Mouse (Mus musculus) intestine, postnatal 0 days (tissue): Measurements from ENCODE around the gene Zfp423. TPM values are rescaled to one million over a fixed set of nuclear protein-coding genes. Genes with fewer than 3 reads are reported as not detected.

Experiments
- ATAC-seq: fragments of 200-750 bp; cut with Nextera tagmentation; 2 replicates; pipeline ENCODE4 v1.8.0; 2017; ENCODE audit warnings: mild to moderate bottlenecking, moderate TSS enrichment, moderate library complexity
- H3K27ac ChIP-seq: fragments of 300-500 bp; sonication (generic); 2 replicates; pipeline ENCODE4 v1.5.1; 2014; ENCODE audit warnings: mild to moderate bottlenecking, low read depth, low read length, moderate library complexity
- H3K27me3 ChIP-seq: fragments of 300-500 bp; sonication (generic); replicated peaks from 2 replicates; pipeline ENCODE4 v1.6.1; 2014; ENCODE audit warnings: low read length, mixed read lengths; ENCODE audit not compliant: control insufficient read depth, insufficient read depth
- H3K36me3 ChIP-seq: fragments of 300-500 bp; sonication (generic); 2 replicates; pipeline ENCODE4 v1.6.1; 2014; ENCODE audit warnings: mild to moderate bottlenecking, moderate library complexity; ENCODE audit not compliant: control insufficient read depth, insufficient read depth
- H3K4me1 ChIP-seq: fragments of 300-500 bp; sonication (generic); replicated peaks from 2 replicates; pipeline ENCODE4 v1.6.1; 2014; ENCODE audit warnings: antibody characterized with exemption, low read length, mixed read lengths; ENCODE audit not compliant: control insufficient read depth, insufficient read depth
- H3K4me2 ChIP-seq: fragments of 300-500 bp; sonication (generic); replicated peaks from 2 replicates; pipeline ENCODE4 v1.6.1; 2014; ENCODE audit warnings: low read depth, mild to moderate bottlenecking, moderate library complexity
- H3K4me3 ChIP-seq: fragments of 300-500 bp; sonication (generic); 2 replicates; pipeline ENCODE4 v1.5.1; 2014; ENCODE audit warnings: low read depth, low read length
- H3K9ac ChIP-seq: fragments of 300-500 bp; sonication (generic); 2 replicates; pipeline ENCODE4 v1.6.1; 2014; ENCODE audit warnings: mild to moderate bottlenecking, low read depth, low read length
- H3K9me3 ChIP-seq: fragments of 300-500 bp; sonication (generic); 2 replicates; pipeline ENCODE4 v1.6.1; 2016; ENCODE audit warnings: mixed run types; ENCODE audit not compliant: control insufficient read depth
- CTCF ChIP-seq: sonication (generic); IDR thresholded peaks from 2 replicates; pipeline ENCODE4 v1.5.1; 2016; ENCODE audit warnings: low read depth, mild to moderate bottlenecking, control low read depth, antibody characterized with exemption, moderate library complexity
- WGBS: fragments of 180-500 bp; shearing (Covaris S2); extraction: QIAGEN DNeasy Blood & Tissue Kit; methylation state at CpG from one replicate; pipeline ENCODE4 v1.1.7; 2014; 5-methylcytosine and 5-hydroxymethylcytosine counted together
- polyA plus RNA-seq: library from polyadenylated mRNA; unstranded; fragments of >200 nt; fragmentation: Nextera tagmentation; extraction: Ambion mirVana; gene quantifications from 2 replicates; pipeline ENCODE4 v1.2.1, GENCODE M21; 2015

Gene Zfp423
- polyA plus RNA-seq, 1 experiment from 2014 or later = 1.6 TPM

DNA sequence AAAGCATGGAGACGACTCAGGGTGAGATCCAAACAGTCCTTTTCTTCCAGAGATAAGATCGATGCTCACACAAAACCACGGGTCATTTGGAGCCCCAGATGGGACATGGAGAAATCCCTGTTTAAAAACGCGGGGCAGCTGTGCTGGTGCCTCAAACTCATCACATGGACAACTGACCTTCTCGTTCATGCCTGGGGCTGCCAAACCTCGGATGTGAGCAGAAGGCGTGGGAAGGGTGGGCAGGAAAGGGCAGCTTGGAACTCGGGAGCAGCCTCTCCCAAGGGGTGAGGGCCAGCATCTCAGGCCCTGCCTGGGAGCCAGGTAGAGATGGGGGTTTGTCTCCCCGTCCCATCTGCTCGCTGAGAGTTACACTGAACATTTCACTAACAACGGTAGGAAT is 146.7 kb downstream of the Zfp423 start:
- no peaks in the 10 kb centered on the region for H3K27me3 ChIP-seq
- H3K4me3 ChIP-seq = no peak overlapping the region
- TF ChIP-seq CTCF = no peak
- no peaks in the 10 kb centered on the region for H3K9me3 ChIP-seq
- H3K27ac ChIP-seq = no peak overlapping the region
- 70% methylated on average over 12 of the region's 12 CpGs for WGBS
- H3K4me2 ChIP-seq = no peak overlapping the region
- no peaks in the 10 kb centered on the region for H3K36me3 ChIP-seq
- ATAC-seq = no peak
- no peaks in the 10 kb centered on the region for H3K4me1 ChIP-seq
- no peak overlapping the region for H3K9ac ChIP-seq

DNA sequence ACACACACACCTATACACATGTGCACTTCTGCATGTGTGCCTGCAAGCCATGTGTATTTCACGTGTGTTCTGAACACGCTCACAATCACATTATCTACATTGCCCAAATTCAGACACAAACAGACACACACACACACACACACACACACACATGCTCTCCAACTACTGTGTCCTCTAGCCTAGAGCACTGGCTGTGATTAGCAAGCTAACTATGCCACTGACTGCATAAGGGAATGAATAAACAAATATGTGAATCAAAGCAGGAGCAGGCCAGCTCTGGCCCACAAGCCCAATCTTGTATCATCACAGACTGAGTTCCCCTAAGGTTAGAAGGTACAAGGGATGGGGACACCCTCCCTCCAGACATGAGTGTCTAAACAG is 147.3 kb downstream of the Zfp423 start:
- H3K4me2 ChIP-seq = no peak overlapping the region
- ATAC-seq = no peak
- no peak for TF ChIP-seq CTCF
- no peaks in the 10 kb centered on the region for H3K4me1 ChIP-seq
- H3K27me3 ChIP-seq = no peaks in the 10 kb centered on the region
- no peak overlapping the region for H3K27ac ChIP-seq
- no peak overlapping the region for H3K4me3 ChIP-seq
- no peaks in the 10 kb centered on the region for H3K36me3 ChIP-seq
- no peak overlapping the region for H3K9ac ChIP-seq
- H3K9me3 ChIP-seq = no peaks in the 10 kb centered on the region
- 83% methylated on average over 2 of the region's 2 CpGs for WGBS

DNA sequence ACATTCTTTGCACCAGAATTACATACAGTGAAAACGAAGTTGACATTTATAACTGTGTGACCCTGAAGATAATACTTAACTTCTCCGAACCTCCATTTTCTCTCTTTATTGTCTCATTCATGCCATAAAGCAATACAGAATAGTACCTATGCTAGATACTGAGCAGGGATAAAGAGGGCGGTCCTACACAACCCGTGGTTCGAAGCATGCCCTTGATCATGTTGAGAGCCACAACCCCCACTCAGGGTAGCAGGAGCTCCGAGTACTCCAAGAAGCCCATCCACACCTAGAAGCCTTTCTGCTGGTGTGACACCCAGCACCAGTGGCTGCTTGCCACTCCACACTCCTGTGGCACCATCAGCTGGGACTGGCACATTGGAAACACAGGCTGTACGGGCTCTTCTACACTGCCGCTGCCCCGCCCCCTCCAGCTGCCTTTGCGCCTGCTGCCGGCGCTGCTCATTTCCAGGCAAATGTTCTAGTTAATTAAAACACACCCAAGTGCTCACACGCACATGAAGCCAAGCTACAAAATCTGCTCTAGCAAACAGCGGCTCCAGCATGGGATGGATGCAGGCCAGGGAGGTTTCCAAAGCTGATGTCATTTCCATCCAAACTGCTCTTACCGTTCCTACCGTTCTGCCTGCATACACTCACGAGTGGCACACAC is 147.9 kb downstream of the Zfp423 start:
- H3K4me1 ChIP-seq = no peaks in the 10 kb centered on the region
- 53% methylated on average over 17 of the region's 17 CpGs for WGBS
- no peak for TF ChIP-seq CTCF
- H3K4me2 ChIP-seq = no peak overlapping the region
- no peaks in the 10 kb centered on the region for H3K27me3 ChIP-seq
- no peak overlapping the region for H3K9ac ChIP-seq
- H3K36me3 ChIP-seq = no peaks in the 10 kb centered on the region
- no peak overlapping the region for H3K27ac ChIP-seq
- H3K9me3 ChIP-seq = no peaks in the 10 kb centered on the region
- no peak overlapping the region for H3K4me3 ChIP-seq
- ATAC-seq = no peak

DNA sequence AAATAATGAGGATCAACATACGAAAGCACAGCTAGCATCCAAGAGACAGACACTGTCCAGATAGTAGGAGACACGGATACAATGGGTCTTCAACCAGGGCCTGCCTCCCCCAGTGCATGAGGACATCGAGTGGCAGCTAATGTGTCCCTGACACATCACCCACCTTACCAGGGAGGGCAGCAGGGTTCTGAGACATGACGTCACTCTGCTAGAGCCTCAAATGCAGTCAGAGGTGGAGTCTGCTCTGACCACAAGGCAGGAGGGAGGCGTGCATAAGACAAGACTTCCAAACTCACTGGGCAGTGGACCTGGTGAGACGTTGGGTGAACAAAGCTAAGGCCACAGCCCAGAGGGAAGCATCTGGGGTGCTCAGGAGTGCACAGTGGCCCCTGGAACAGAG is 148.6 kb downstream of the Zfp423 start:
- no peak for TF ChIP-seq CTCF
- H3K27ac ChIP-seq = no peak overlapping the region
- no peak overlapping the region for H3K4me3 ChIP-seq
- 64% methylated on average over 6 of the region's 6 CpGs for WGBS
- H3K4me2 ChIP-seq = no peak overlapping the region
- H3K9ac ChIP-seq = no peak overlapping the region
- no peak for ATAC-seq
- H3K9me3 ChIP-seq = no peaks in the 10 kb centered on the region
- H3K27me3 ChIP-seq = no peaks in the 10 kb centered on the region
- H3K36me3 ChIP-seq = no peaks in the 10 kb centered on the region
- no peaks in the 10 kb centered on the region for H3K4me1 ChIP-seq

DNA sequence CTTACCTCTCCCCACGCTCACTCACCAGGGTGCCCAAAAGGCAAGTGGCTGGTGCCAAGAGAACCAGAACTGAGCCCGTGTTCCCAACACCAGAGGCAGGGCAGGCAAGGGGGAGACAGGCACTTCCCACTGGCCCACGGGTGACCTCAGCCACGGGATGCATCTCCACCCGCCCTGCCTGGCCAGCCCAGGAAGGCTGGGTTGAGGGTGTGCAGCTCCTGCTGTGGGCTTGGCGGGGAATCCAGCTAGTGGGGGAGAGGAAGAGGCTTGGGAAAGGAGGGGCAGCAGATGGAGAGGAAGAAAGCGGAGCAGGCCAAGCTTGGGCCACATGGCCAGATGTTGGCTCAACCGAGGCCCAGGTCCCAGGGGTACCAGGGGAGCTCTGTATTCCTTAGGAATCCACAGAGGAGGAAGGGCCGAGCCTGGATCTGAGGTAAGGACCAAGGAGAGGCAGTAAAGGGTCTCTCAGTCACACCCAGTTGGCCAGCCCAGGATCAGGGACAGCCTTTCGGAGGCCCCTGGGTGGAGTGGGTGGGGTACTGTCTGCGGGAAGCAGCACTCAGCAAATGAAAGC is 155.0 kb downstream of the Zfp423 start:
- no peak overlapping the region for H3K4me3 ChIP-seq
- H3K27me3 ChIP-seq = no peaks in the 10 kb centered on the region
- no peaks in the 10 kb centered on the region for H3K4me1 ChIP-seq
- 36% methylated on average over 11 of the region's 11 CpGs for WGBS
- no peak overlapping the region for H3K9ac ChIP-seq
- H3K9me3 ChIP-seq = no peaks in the 10 kb centered on the region
- TF ChIP-seq CTCF = no peak
- H3K36me3 ChIP-seq = no peaks in the 10 kb centered on the region
- no peak overlapping the region for H3K27ac ChIP-seq
- H3K4me2 ChIP-seq = no peak overlapping the region
- ATAC-seq = no peak

DNA sequence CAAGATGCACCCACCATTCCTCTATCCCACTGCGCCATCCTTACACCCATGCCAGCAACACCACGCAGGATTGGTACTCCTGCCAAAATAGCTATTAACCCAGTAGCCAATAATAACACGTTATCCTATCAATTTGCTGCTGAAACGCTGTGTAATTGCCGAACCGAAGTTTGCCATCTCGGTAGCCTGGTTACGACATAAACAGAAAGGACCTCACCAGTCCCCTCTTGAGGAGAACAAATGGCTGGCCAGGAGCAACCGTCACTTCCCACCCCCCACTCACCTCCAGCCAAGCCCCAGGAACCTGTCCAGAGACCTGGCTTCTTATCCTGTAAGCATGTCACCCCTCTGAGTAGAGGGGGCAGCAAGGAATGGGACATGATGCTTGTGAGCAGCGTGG is 156.0 kb downstream of the Zfp423 start:
- H3K4me3 ChIP-seq = no peak overlapping the region
- H3K4me1 ChIP-seq = no peaks in the 10 kb centered on the region
- no peak overlapping the region for H3K9ac ChIP-seq

More for the DNA sequence above, 156.0 kb downstream of the Zfp423 start:
- no peaks in the 10 kb centered on the region for H3K36me3 ChIP-seq
- H3K27ac ChIP-seq = no peak overlapping the region
- WGBS = 69% methylated on average over 10 of the region's 10 CpGs
- no peaks in the 10 kb centered on the region for H3K27me3 ChIP-seq
- TF ChIP-seq CTCF = no peak
- no peak for ATAC-seq
- H3K9me3 ChIP-seq = no peaks in the 10 kb centered on the region
- no peak overlapping the region for H3K4me2 ChIP-seq
